Mouse (Mus musculus) midbrain, embryonic 15.5 days (tissue): ENCODE measurements at regions not wholly inside any gene's neighbourhood (a gene's known extent, or its start where the extent isn't known, plus 50 kb on each side); places are given as distances from the start of the nearest gene placed in this dataset.

Source experiments
- ATAC-seq: fragments of 200-750 bp; cut with Nextera tagmentation; replicated peaks from 2 replicates; pipeline ENCODE4 v1.8.0; 2017; ENCODE audit warnings: moderate TSS enrichment
- H3K27ac ChIP-seq: fragments of 300-500 bp; sonication (generic); 2 replicates; pipeline ENCODE4 v1.5.1; 2015; ENCODE audit warnings: mild to moderate bottlenecking, inconsistent platforms
- H3K27me3 ChIP-seq: fragments of 300-500 bp; sonication (generic); replicated peaks from 2 replicates; pipeline ENCODE4 v1.6.1; 2015; ENCODE audit warnings: inconsistent platforms
- H3K36me3 ChIP-seq: fragments of 300-500 bp; sonication (generic); replicated peaks from 2 replicates; pipeline ENCODE4 v1.6.1; 2015; ENCODE audit warnings: inconsistent platforms
- H3K4me1 ChIP-seq: fragments of 300-500 bp; sonication (generic); 2 replicates; pipeline ENCODE4 v1.6.1; 2015; ENCODE audit warnings: inconsistent platforms
- H3K4me2 ChIP-seq: fragments of 300-500 bp; sonication (generic); 2 replicates; pipeline ENCODE4 v1.6.1; 2015; ENCODE audit warnings: inconsistent platforms, mild to moderate bottlenecking, moderate library complexity
- H3K4me3 ChIP-seq: fragments of 300-500 bp; sonication (generic); 2 replicates; pipeline ENCODE4 v1.5.1; 2015; ENCODE audit warnings: mild to moderate bottlenecking, inconsistent platforms
- H3K9ac ChIP-seq: fragments of 300-500 bp; sonication (generic); 2 replicates; pipeline ENCODE4 v1.6.1; 2015; ENCODE audit warnings: mild to moderate bottlenecking, inconsistent platforms
- H3K9me3 ChIP-seq: fragments of 300-500 bp; sonication (generic); 2 replicates; pipeline ENCODE4 v1.6.1; 2016; ENCODE audit warnings: inconsistent platforms
- WGBS: fragments of 180-500 bp; shearing (Covaris S2); methylation state at CpG from one replicate; pipeline ENCODE4 v1.1.7; 2015; ENCODE audit warnings: mixed read lengths; 5-methylcytosine and 5-hydroxymethylcytosine counted together

GRCm38 (mm10) chr14:68345527-68345926 is 948.6 kb downstream of the Synb start:
- Histone ChIP-seq H3K27me3 (no peaks in the 10 kb centered on the region), H3K36me3 (no peaks in the 10 kb centered on the region), H3K4me1 (no peaks in the 10 kb centered on the region), H3K4me3 (no peak overlapping the region), H3K9ac (no peak overlapping the region), H3K27ac (no peak overlapping the region), H3K9me3 (no peaks in the 10 kb centered on the region), H3K4me2 (no peak overlapping the region)
- 83% methylated on average over 4 of the region's 4 CpGs for WGBS
- ATAC-seq = no peak

- Histone ChIP-seq H3K27me3 (no peaks in the 10 kb centered on the region), H3K9ac (no peak overlapping the region), H3K4me1 (no peaks in the 10 kb centered on the region), H3K36me3 (no peaks in the 10 kb centered on the region), H3K9me3 (no peaks in the 10 kb centered on the region), H3K27ac (no peak overlapping the region), H3K4me3 (no peak overlapping the region), H3K4me2 (no peak overlapping the region)
- 43% methylated on average over 3 of the region's 3 CpGs for WGBS
- no peak for ATAC-seq
Observed at GRCm38 (mm10) chr14:68344715-68345114, 949.4 kb downstream of the Synb start.

- Histone ChIP-seq H3K27me3 (no peaks in the 10 kb centered on the region), H3K27ac (no peak overlapping the region), H3K9ac (no peak overlapping the region), H3K9me3 (no peaks in the 10 kb centered on the region), H3K36me3 (no peaks in the 10 kb centered on the region), H3K4me3 (no peak overlapping the region), H3K4me1 (no peaks in the 10 kb centered on the region), H3K4me2 (no peak overlapping the region)
- WGBS = 63% methylated on average over 5 of the region's 5 CpGs
- ATAC-seq = no peak
Observed at GRCm38 (mm10) chr14:68338440-68338839, 955.7 kb downstream of the Synb start.

GRCm38 (mm10) chr14:68325061-68325460 is 969.0 kb downstream of the Synb start:
- Histone ChIP-seq H3K4me1 (no peaks in the 10 kb centered on the region), H3K4me2 (no peak overlapping the region), H3K9ac (no peak overlapping the region), H3K9me3 (no peaks in the 10 kb centered on the region), H3K27me3 (no peaks in the 10 kb centered on the region), H3K36me3 (no peaks in the 10 kb centered on the region), H3K27ac (no peak overlapping the region), H3K4me3 (no peak overlapping the region)
- WGBS = 89% methylated on average over 1 of the region's 1 CpGs
- ATAC-seq = no peak

- no peak for ATAC-seq
- Histone ChIP-seq H3K36me3 (no peaks in the 10 kb centered on the region), H3K4me1 (no peaks in the 10 kb centered on the region), H3K4me3 (no peak overlapping the region), H3K9ac (no peak overlapping the region), H3K9me3 (no peaks in the 10 kb centered on the region), H3K27ac (no peak overlapping the region), H3K4me2 (no peak overlapping the region), H3K27me3 (no peaks in the 10 kb centered on the region)
- WGBS = 59% methylated on average over 6 of the region's 6 CpGs
Observed at GRCm38 (mm10) chr14:68323008-68323407, 971.1 kb downstream of the Synb start.

- no peak for ATAC-seq
Observed at GRCm38 (mm10) chr14:68307973-68308660, 986.0 kb downstream of the Synb start.

DNA sequence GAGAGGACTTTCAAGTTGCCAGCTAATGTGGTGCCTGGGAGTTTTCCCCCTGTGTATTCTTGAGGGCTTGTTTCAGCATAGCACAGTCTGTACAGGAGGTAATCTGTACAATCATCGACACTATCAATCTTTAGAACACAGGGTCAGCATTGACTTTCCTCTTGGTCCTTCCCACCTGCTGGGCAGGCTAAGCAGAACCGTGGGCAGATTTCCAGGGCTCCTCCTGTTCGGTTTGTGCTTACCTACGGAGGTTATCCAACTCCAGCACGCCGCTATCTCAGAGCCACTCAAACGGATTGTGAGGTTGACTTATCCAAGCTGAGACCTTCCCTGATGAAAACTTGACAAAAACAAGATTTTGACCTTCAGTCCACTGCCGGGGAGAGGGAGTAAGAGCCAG is 988.9 kb downstream of the Synb start:
- H3K4me3 ChIP-seq = no peak overlapping the region
- WGBS = 87% methylated on average over 8 of the region's 8 CpGs
- H3K9me3 ChIP-seq = no peaks in the 10 kb centered on the region
- no peaks in the 10 kb centered on the region for H3K4me1 ChIP-seq
- no peak overlapping the region for H3K9ac ChIP-seq
- H3K27ac ChIP-seq = no peak overlapping the region
- H3K36me3 ChIP-seq = no peaks in the 10 kb centered on the region
- ATAC-seq = no peak
- no peak overlapping the region for H3K4me2 ChIP-seq
- H3K27me3 ChIP-seq = no peaks in the 10 kb centered on the region

More at GRCm38 (mm10) chr14:68307973-68308660, 986.0 kb downstream of the Synb start:
- H3K4me2 ChIP-seq = no peak overlapping the region
- no peak overlapping the region for H3K27ac ChIP-seq
- H3K27me3 ChIP-seq = no peaks in the 10 kb centered on the region
- 88% methylated on average over 2 of the region's 2 CpGs for WGBS
- H3K4me1 ChIP-seq = no peaks in the 10 kb centered on the region
- no peaks in the 10 kb centered on the region for H3K36me3 ChIP-seq
- H3K9ac ChIP-seq = no peak overlapping the region
- no peaks in the 10 kb centered on the region for H3K9me3 ChIP-seq
- H3K4me3 ChIP-seq = no peak overlapping the region

DNA sequence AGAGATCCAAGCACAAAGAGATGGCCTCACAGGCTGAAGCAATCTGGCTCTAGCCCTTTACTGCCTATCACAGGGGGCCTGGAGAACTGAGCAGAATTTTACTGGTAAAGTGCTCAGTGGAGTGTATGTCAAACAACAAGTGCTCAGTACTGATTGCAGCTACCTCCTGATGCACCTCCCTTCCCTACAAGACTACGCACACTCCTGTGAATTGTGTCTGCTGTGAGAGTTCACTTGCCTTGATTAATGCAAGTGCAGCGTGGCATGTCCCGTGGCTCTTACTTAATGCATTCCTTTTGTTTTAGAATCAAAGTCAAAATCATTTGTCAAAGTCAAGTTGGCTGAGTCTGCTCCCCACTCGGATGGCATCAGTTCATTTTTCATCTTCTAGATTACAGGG is 992.4 kb downstream of the Synb start:
- Histone ChIP-seq H3K27me3 (no peaks in the 10 kb centered on the region), H3K4me1 (no peaks in the 10 kb centered on the region), H3K36me3 (no peaks in the 10 kb centered on the region), H3K27ac (no peak overlapping the region), H3K4me2 (no peak overlapping the region), H3K9ac (no peak overlapping the region), H3K9me3 (no peaks in the 10 kb centered on the region), H3K4me3 (no peak overlapping the region)
- ATAC-seq = no peak
- 60% methylated on average over 4 of the region's 4 CpGs for WGBS

GRCm38 (mm10) chr14:68285546-68285945 is 1008.6 kb downstream of the Synb start:
- Histone ChIP-seq H3K4me2 (no peak overlapping the region), H3K27ac (no peak overlapping the region), H3K9me3 (no peaks in the 10 kb centered on the region)

DNA sequence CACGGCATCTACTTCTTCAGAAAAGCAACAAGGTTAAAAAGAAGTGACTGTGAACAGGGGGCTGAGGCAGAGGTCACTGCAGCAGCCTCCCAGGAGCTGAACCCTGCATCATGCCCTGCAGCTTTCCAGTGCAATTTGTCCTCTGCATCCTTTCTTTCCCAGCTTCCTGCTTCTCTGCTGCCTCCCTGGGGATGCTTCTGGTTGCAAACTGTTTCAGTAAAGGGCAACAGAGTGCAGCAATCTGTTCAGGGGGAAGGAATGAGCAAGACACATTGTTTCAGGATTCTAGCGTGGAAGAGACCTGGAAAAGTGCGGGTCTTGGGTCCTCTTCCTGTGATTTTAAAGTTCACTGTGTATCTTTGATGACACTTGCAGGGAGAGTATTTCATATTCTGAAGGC is 1032.7 kb downstream of the Synb start:
- Histone ChIP-seq H3K9ac (no peak overlapping the region), H3K4me2 (no peak overlapping the region), H3K4me3 (no peak overlapping the region), H3K36me3 (no peaks in the 10 kb centered on the region), H3K4me1 (peaks cover 5% of the 10 kb centered on the region; the same call in 1 of the 2 replicates), H3K9me3 (no peaks in the 10 kb centered on the region), H3K27ac (no peak overlapping the region), H3K27me3 (no peaks in the 10 kb centered on the region)
- 62% methylated on average over 3 of the region's 3 CpGs for WGBS
- no peak for ATAC-seq

More at GRCm38 (mm10) chr14:68285546-68285945, 1008.6 kb downstream of the Synb start:
- no peak for ATAC-seq
- H3K27me3 ChIP-seq = no peaks in the 10 kb centered on the region
- H3K4me1 ChIP-seq = no peaks in the 10 kb centered on the region
- H3K9ac ChIP-seq = no peak overlapping the region
- no peaks in the 10 kb centered on the region for H3K36me3 ChIP-seq
- H3K4me3 ChIP-seq = no peak overlapping the region
- 82% methylated on average over 3 of the region's 3 CpGs for WGBS

DNA sequence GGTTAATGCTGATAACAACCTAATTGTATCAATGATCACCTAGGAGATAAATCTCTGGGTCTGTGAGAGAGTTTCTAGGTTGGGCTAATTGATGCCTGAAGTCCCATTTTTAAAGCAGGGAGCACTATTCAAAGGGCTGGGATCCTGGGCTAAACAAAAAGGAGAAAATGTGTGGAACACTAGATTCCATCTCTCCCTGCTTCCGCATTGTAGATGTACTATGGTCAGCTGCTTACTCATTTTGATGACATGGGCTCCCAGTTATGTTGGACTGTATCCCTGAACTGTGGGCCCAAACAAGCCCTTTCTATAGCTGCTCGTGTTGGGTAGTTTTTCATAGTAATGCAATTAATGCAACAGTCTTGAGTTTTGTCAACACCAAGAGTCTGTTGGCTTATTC is 1047.1 kb downstream of the Synb start:
- 89% methylated on average over 2 of the region's 2 CpGs for WGBS
- Histone ChIP-seq H3K27ac (no peak overlapping the region), H3K9me3 (no peaks in the 10 kb centered on the region), H3K4me3 (no peak overlapping the region), H3K27me3 (no peaks in the 10 kb centered on the region), H3K9ac (no peak overlapping the region), H3K4me2 (no peak overlapping the region), H3K36me3 (no peaks in the 10 kb centered on the region), H3K4me1 (no peaks in the 10 kb centered on the region)
- no peak for ATAC-seq

- no peaks in the 10 kb centered on the region for H3K36me3 ChIP-seq
- no peak for ATAC-seq
- H3K4me1 ChIP-seq = no peaks in the 10 kb centered on the region
- no peaks in the 10 kb centered on the region for H3K9me3 ChIP-seq
- no peak overlapping the region for H3K4me3 ChIP-seq
- no peak overlapping the region for H3K9ac ChIP-seq
- no peaks in the 10 kb centered on the region for H3K27me3 ChIP-seq
- 44% methylated on average over 7 of the region's 7 CpGs for WGBS
- H3K4me2 ChIP-seq = no peak overlapping the region
- no peak overlapping the region for H3K27ac ChIP-seq
Observed at GRCm38 (mm10) chr14:68240146-68240545, 1054.0 kb downstream of the Synb start.

- Histone ChIP-seq H3K27ac (no peak overlapping the region), H3K27me3 (no peaks in the 10 kb centered on the region), H3K4me3 (no peak overlapping the region), H3K9me3 (no peaks in the 10 kb centered on the region), H3K4me2 (no peak overlapping the region), H3K36me3 (no peaks in the 10 kb centered on the region), H3K4me1 (no peaks in the 10 kb centered on the region; the same call in 1 of the 2 replicates), H3K9ac (no peak overlapping the region)
- 72% methylated on average over 3 of the region's 3 CpGs for WGBS
- no peak for ATAC-seq
Observed at GRCm38 (mm10) chr14:68224152-68224551, 1069.9 kb downstream of the Synb start.
